Mouse (Mus musculus) neural tube, embryonic 11.5 days (tissue): ENCODE data around the gene Tctex1d2. TPM values are rescaled to one million over a fixed set of nuclear protein-coding genes. Genes with fewer than 3 reads are reported as not detected.
"Not testable (repeated sequence)": the region's sequence is repeated elsewhere in the genome, so short reads cannot be mapped to it uniquely, and the experiment has no call there.

ENCODE experiments used
- ATAC-seq: fragments of 200-750 bp; cut with Nextera tagmentation; 2 replicates; pipeline ENCODE4 v1.8.0; 2017; ENCODE audit warnings: moderate number of reproducible peaks, mild to moderate bottlenecking, moderate TSS enrichment, moderate library complexity; ENCODE audit not compliant: insufficient read depth, low FRiP score, low TSS enrichment
- DNase-seq: peaks from one replicate; pipeline ENCODE4 v3.0.0-alpha.2; 2015; ENCODE audit warnings: low spot score
- H3K27ac ChIP-seq: fragments of 300-500 bp; sonication (generic); 2 replicates; pipeline ENCODE4 v1.5.1; 2014; ENCODE audit warnings: low read depth, mild to moderate bottlenecking, low read length
- H3K27me3 ChIP-seq: fragments of 300-500 bp; sonication (generic); 2 replicates; pipeline ENCODE4 v1.6.1; 2014; ENCODE audit warnings: mild to moderate bottlenecking, low read length, mixed read lengths; ENCODE audit not compliant: control insufficient read depth, insufficient read depth
- H3K36me3 ChIP-seq: fragments of 300-500 bp; sonication (generic); 2 replicates; pipeline ENCODE4 v1.6.1; 2014; ENCODE audit warnings: mild to moderate bottlenecking, low read length, moderate library complexity, mixed read lengths; ENCODE audit not compliant: control insufficient read depth, insufficient read depth
- H3K4me1 ChIP-seq: fragments of 300-500 bp; sonication (generic); 2 replicates; pipeline ENCODE4 v1.6.1; 2014; ENCODE audit warnings: low read length, mixed read lengths; ENCODE audit not compliant: control insufficient read depth, insufficient read depth
- H3K4me2 ChIP-seq: fragments of 300-500 bp; sonication (generic); 2 replicates; pipeline ENCODE4 v1.6.1; 2014; ENCODE audit warnings: low read depth, mild to moderate bottlenecking, moderate library complexity
- H3K4me3 ChIP-seq: fragments of 300-500 bp; sonication (generic); 2 replicates; pipeline ENCODE4 v1.5.1; 2014; ENCODE audit warnings: low read depth, low read length
- H3K9ac ChIP-seq: fragments of 300-500 bp; sonication (generic); 2 replicates; pipeline ENCODE4 v1.6.1; 2014; ENCODE audit warnings: mild to moderate bottlenecking, low read length
- H3K9me3 ChIP-seq: fragments of 300-500 bp; sonication (generic); 2 replicates; pipeline ENCODE4 v1.6.1; 2016; ENCODE audit warnings: low read length; ENCODE audit not compliant: control insufficient read depth
- WGBS: fragments of 180-500 bp; shearing (Covaris S2); extraction: QIAGEN DNeasy Blood & Tissue Kit; methylation state at CpG from one replicate; pipeline ENCODE4 v1.1.7; 2014; 5-methylcytosine and 5-hydroxymethylcytosine counted together
- polyA plus RNA-seq: library from polyadenylated mRNA; unstranded; fragments of >200 nt; fragmentation: Nextera tagmentation; extraction: Ambion mirVana; gene quantifications from 2 replicates; pipeline ENCODE4 v1.2.1, GENCODE M21; 2014

The Tctex1d2 gene
- polyA plus RNA-seq, 1 experiment from 2014 or later, result 23.4 TPM

DNA sequence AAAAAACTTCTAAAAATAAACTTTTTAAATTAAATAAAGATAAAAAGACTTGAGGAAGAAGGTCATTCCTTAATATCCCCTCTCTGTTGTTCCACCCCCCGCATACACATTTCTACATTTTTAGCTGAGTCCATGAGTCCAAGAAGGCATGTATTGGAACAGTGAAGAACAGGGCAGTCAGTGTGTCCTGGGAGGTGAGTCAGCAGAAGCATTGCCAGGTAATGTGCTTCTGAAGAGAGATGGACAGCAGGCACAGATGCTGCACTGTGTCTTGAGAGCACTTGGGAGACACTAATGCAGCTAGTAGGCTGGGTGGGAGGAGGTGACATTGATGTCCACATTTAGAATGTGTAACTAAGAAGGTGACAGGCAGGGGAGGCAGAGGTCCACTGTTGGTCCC lies 17.8 kb downstream of the Tctex1d2 start:
- Histone ChIP-seq H3K4me3 (no peak overlapping the region), H3K36me3 (no peaks in the 10 kb centered on the region), H3K9ac (no peak overlapping the region), H3K9me3 (no peaks in the 10 kb centered on the region), H3K27ac (no peak overlapping the region), H3K4me2 (no peak overlapping the region), H3K4me1 (no peaks in the 10 kb centered on the region), H3K27me3 (no peaks in the 10 kb centered on the region)
- ATAC-seq (no peak), DNase-seq (no peak)
- WGBS, result 94% methylated on average over 1 of the region's 1 CpGs

DNA sequence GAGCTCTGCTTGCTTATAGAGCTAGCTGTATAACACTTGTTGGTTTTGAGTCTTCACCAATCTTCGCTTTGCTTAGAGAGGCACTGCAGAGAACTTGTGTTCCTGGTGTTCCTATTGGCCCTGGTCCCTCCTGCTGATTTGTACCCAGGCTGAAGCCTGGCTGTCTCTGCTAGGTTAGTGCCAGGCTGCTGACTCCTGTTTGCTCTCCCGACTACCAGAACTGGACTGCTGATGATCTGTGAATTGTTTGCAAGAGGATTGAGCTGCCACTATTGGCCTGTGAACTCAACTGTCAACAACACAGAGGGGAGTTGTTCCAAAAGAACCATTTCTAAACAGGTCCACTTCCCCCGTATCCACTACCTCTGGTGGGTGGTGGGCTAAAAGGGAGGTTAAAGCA lies 21.9 kb downstream of the Tctex1d2 start:
- Histone ChIP-seq H3K4me1 (no peaks in the 10 kb centered on the region), H3K27me3 (no peaks in the 10 kb centered on the region), H3K9ac (no peak overlapping the region), H3K4me2 (no peak overlapping the region), H3K9me3 (no peaks in the 10 kb centered on the region), H3K4me3 (no peak overlapping the region), H3K27ac (no peak overlapping the region), H3K36me3 (no peaks in the 10 kb centered on the region)
- DNase-seq (no peak), ATAC-seq (no peak)
- 97% methylated on average over 3 of the region's 3 CpGs for WGBS

DNA sequence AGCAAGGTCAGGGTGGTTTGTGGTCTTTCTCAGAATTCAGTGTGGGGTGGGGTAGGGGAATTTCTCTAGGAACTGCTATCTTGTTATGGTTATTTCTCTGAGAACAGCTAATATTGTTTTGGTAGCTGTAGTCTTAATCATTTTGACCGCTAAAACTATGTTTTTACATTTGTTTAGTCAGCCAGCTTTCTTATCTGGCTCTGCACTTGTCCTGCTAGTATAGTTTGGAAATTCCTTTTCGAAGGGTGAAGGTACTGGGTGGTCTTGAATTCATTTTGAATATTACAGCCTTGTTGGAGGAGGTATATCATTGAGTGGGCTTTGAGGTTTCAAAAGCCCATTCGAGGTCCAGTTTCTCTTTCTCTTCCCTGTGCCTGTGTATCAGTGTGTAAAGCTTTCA lies 25.1 kb downstream of the Tctex1d2 start:
- H3K36me3 ChIP-seq, H3K4me1 ChIP-seq, DNase-seq, ATAC-seq, H3K9ac ChIP-seq, H3K27me3 ChIP-seq, H3K4me3 ChIP-seq, H3K27ac ChIP-seq, H3K9me3 ChIP-seq, H3K4me2 ChIP-seq: not testable (repeated sequence)
- WGBS, result 89% methylated on average over 3 of the region's 3 CpGs

DNA sequence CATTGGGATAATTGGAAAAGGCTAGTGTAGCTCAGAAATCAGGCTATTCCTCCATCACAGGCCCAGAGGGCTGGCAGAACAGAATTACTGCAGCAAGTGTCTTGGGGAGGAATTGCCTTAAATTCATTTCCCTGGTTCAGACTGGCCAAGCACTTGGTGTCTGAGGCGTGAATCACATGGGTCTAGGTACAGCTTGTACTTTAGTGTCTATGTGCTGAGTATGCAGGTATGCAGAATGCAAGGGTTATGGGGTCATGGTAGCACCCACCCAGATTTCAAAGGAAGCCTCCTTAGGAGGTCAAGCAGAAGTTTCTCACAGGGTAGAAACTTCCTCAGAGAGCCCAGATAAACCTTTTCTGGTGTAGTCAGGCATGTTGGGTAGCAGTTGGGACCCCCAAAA lies 26.1 kb downstream of the Tctex1d2 start:
- Histone ChIP-seq H3K36me3 (no peaks in the 10 kb centered on the region), H3K4me3 (no peak overlapping the region), H3K9me3 (no peaks in the 10 kb centered on the region), H3K4me2 (no peak overlapping the region), H3K9ac (no peak overlapping the region), H3K27me3 (no peaks in the 10 kb centered on the region), H3K4me1 (no peaks in the 10 kb centered on the region), H3K27ac (no peak overlapping the region)
- DNase-seq (no peak), ATAC-seq (no peak)
- WGBS, result 85% methylated on average over 1 of the region's 1 CpGs

DNA sequence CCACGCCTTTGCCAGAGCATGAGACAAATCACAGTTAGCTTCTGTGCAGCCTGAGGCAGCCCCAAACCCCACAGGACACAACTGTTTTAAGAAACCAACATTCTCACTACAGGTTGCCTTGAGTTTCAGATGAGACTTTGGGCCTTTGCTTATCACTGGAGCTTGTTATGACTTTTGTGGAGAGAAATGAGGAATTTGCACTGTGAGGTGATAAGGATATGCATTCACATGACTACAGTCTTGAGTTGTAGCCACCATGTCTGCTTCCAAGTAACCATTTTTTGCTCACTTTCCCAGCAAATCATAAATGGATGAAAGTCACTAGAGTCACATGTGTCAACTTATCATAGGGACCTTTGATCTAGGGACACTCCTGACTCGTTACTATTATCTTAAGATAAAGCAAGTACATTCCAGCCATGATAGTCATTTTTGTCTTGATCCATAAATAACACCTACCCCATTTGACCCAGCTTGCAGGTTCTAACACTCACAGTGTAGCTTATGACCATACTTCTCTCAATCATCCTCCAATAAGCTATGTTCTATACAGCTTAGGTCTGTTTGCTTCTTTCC lies 27.1 kb downstream of the Tctex1d2 start:
- H3K9me3 ChIP-seq, result no peaks in the 10 kb centered on the region
- no peaks in the 10 kb centered on the region for H3K36me3 ChIP-seq
- no peak overlapping the region for H3K27ac ChIP-seq
- DNase-seq, result no peak
- no peaks in the 10 kb centered on the region for H3K27me3 ChIP-seq
- H3K9ac ChIP-seq, result no peak overlapping the region
- 81% methylated on average over 2 of the region's 2 CpGs for WGBS
- H3K4me2 ChIP-seq, result no peak overlapping the region
- H3K4me1 ChIP-seq, result no peaks in the 10 kb centered on the region
- H3K4me3 ChIP-seq, result no peak overlapping the region
- no peak for ATAC-seq

DNA sequence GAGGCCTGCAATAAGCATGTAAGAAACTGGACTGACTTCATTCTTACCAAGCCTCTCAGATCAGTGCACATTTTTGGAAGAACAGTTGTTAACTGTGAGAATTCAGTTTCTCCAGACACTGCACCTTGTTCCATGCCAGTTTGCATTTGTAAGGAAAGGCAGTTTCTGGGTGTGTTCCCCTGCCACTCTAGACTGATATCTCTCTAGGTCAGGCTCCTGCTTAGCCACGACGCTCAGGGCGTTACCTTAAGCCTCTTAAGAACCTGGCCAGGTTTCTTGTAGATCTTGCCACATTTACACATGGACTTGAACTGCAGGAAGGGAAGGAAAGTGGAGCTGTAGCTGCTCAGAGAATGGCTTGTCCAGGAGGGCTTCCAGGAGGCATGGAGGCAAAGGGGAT lies 30.2 kb downstream of the Tctex1d2 start:
- DNase-seq (no peak), ATAC-seq (no peak)
- Histone ChIP-seq H3K27me3 (no peaks in the 10 kb centered on the region), H3K9ac (no peak overlapping the region), H3K4me3 (no peak overlapping the region), H3K4me1 (no peaks in the 10 kb centered on the region), H3K4me2 (no peak overlapping the region), H3K9me3 (no peaks in the 10 kb centered on the region), H3K27ac (no peak overlapping the region), H3K36me3 (no peaks in the 10 kb centered on the region)
- WGBS, result 80% methylated on average over 3 of the region's 3 CpGs

DNA sequence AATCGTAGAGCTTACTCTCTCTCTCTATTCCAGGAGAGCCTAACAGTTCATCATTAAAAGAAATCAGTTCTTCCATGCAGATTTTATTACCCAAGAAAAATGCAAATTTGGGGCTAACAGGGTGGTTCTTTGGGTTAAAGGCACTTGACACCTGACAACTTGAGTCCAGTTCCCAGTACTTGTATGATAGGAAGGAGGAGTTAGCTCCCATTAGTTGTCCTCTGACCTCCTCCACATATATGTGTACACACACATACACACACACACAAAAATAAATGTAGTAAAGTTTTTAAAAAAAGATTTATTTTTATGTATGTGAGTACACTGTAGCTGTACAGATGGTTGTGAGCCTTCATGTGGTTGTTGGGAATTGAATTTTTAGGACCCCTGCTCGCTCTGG lies 30.6 kb downstream of the Tctex1d2 start:
- no peak overlapping the region for H3K27ac ChIP-seq
- no peak overlapping the region for H3K9ac ChIP-seq
- 86% methylated on average over 2 of the region's 2 CpGs for WGBS
- no peak overlapping the region for H3K4me2 ChIP-seq
- DNase-seq (no peak), ATAC-seq (no peak)
- no peaks in the 10 kb centered on the region for H3K9me3 ChIP-seq
- no peaks in the 10 kb centered on the region for H3K36me3 ChIP-seq
- no peaks in the 10 kb centered on the region for H3K4me1 ChIP-seq
- H3K27me3 ChIP-seq, result no peaks in the 10 kb centered on the region
- no peak overlapping the region for H3K4me3 ChIP-seq

DNA sequence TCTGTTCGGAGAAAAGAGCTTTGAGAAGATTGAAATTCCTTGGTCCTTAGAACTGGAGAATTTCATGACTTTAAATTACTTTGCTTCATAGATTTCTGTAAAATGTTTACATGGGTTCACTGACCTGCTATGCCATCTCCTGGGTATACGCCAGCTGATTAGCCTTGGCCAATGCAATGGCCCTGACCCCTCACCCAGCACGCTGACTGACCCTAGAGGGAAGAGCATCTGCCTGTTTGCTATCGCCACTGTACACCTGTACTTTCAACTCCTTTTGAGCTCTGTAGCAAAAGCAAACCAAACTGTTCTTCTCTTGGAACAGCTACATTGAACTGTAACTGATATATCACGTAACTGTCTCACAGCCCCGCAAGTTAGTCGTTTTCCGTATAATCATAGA lies 33.6 kb downstream of the Tctex1d2 start:
- H3K27me3 ChIP-seq, result no peaks in the 10 kb centered on the region
- 94% methylated on average over 8 of the region's 8 CpGs for WGBS
- H3K4me1 ChIP-seq, result no peaks in the 10 kb centered on the region
- DNase-seq, result no peak
- no peak overlapping the region for H3K9ac ChIP-seq
- no peak for ATAC-seq
- H3K9me3 ChIP-seq, result no peaks in the 10 kb centered on the region
- no peak overlapping the region for H3K4me3 ChIP-seq
- no peak overlapping the region for H3K4me2 ChIP-seq
- H3K27ac ChIP-seq, result no peak overlapping the region
- no peaks in the 10 kb centered on the region for H3K36me3 ChIP-seq

DNA sequence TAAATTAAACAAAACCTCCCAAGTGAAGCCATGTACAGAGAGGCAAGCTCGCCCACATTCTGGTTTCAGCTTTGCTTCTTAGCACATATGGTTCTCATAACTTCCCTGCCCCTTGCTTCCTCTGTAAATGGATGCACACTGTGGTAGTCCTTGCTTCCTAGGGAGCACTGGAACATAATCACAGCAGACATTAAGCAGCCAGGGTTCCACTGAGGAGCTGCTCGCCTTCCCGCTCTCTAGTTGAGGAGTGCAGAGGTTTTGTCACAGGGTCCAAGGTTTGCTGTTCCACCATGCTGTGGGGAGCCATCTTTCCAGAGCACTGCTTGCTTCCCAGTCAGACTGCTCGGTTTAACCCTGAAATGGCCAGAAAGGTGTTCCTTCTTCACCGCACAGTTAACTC lies 35.1 kb downstream of the Tctex1d2 start:
- DNase-seq (no peak), ATAC-seq (no peak)
- Histone ChIP-seq H3K36me3 (no peaks in the 10 kb centered on the region), H3K27me3 (no peaks in the 10 kb centered on the region), H3K4me3 (no peak overlapping the region), H3K27ac (no peak overlapping the region), H3K9me3 (no peaks in the 10 kb centered on the region), H3K4me1 (no peaks in the 10 kb centered on the region), H3K9ac (no peak overlapping the region), H3K4me2 (no peak overlapping the region)
- WGBS, result 76% methylated on average over 5 of the region's 5 CpGs
